Mouse (Mus musculus) limb, embryonic 11.5 days (tissue): Measurements from ENCODE around the gene Cd84. TPM values are rescaled to one million over a fixed set of nuclear protein-coding genes. Genes with fewer than 3 reads are reported as not detected.
"Not testable (repeated sequence)": the region's sequence is repeated elsewhere in the genome, so short reads cannot be mapped to it uniquely, and the experiment has no call there.

Experiments
- ATAC-seq: fragments of 200-750 bp; cut with Nextera tagmentation; 2 replicates; pipeline ENCODE4 v1.8.0; 2017; ENCODE audit warnings: low read depth; ENCODE audit not compliant: insufficient number of reproducible peaks, low FRiP score, low TSS enrichment
- DNase-seq: peaks from one replicate; pipeline ENCODE4 v3.0.0-alpha.2; 2015; ENCODE audit warnings: low spot score
- H3K27ac ChIP-seq: fragments of 300-500 bp; sonication (generic); replicated peaks from 2 replicates; pipeline ENCODE4 v1.5.1; 2014; ENCODE audit warnings: low read depth, mild to moderate bottlenecking, low read length
- H3K27me3 ChIP-seq: fragments of 300-500 bp; sonication (generic); 2 replicates; pipeline ENCODE4 v1.6.1; 2014; ENCODE audit warnings: mild to moderate bottlenecking, low read length, mixed read lengths; ENCODE audit not compliant: control insufficient read depth, insufficient read depth
- H3K36me3 ChIP-seq: fragments of 300-500 bp; sonication (generic); 2 replicates; pipeline ENCODE4 v1.6.1; 2014; ENCODE audit warnings: mild to moderate bottlenecking, low read length, moderate library complexity, mixed read lengths; ENCODE audit not compliant: control insufficient read depth, insufficient read depth
- H3K4me1 ChIP-seq: fragments of 300-500 bp; sonication (generic); 2 replicates; pipeline ENCODE4 v1.6.1; 2014; ENCODE audit warnings: low read length, mixed read lengths; ENCODE audit not compliant: control insufficient read depth, insufficient read depth
- H3K4me2 ChIP-seq: fragments of 300-500 bp; sonication (generic); 2 replicates; pipeline ENCODE4 v1.6.1; 2014; ENCODE audit warnings: low read depth, mild to moderate bottlenecking, moderate library complexity; ENCODE audit not compliant: severe bottlenecking
- H3K4me3 ChIP-seq: fragments of 300-500 bp; sonication (generic); 2 replicates; pipeline ENCODE4 v1.5.1; 2014; ENCODE audit warnings: low read depth, low read length
- H3K9ac ChIP-seq: fragments of 300-500 bp; sonication (generic); 2 replicates; pipeline ENCODE4 v1.6.1; 2014; ENCODE audit warnings: mild to moderate bottlenecking, low read length
- H3K9me3 ChIP-seq: fragments of 300-500 bp; sonication (generic); 2 replicates; pipeline ENCODE4 v1.6.1; 2016; ENCODE audit warnings: low read length; ENCODE audit not compliant: control insufficient read depth
- WGBS: fragments of 180-500 bp; shearing (Covaris S2); extraction: QIAGEN DNeasy Blood & Tissue Kit; methylation state at CpG from one replicate; pipeline ENCODE4 v1.1.7; 2014; 5-methylcytosine and 5-hydroxymethylcytosine counted together
- polyA plus RNA-seq: library from polyadenylated mRNA; unstranded; fragments of >200 nt; fragmentation: Nextera tagmentation; extraction: Ambion mirVana; gene quantifications from 2 replicates; pipeline ENCODE4 v1.2.1, GENCODE M21; 2014

Gene Cd84
- polyA plus RNA-seq, result 0.32 and 0.54 TPM in 2 replicates

- Histone ChIP-seq H3K27me3 (no peaks in the 10 kb centered on the region), H3K9me3 (no peaks in the 10 kb centered on the region), H3K9ac (no peak within 1 kb of the TSS), H3K4me2 (no peak within 1 kb of the TSS), H3K4me3 (no peak within 1 kb of the TSS), H3K4me1 (no peaks in the 10 kb centered on the region), H3K36me3 (no peaks in the 10 kb centered on the region), H3K27ac (no peak within 1 kb of the TSS)
- 91% methylated on average over 3 of the region's 3 CpGs for WGBS
- ATAC-seq, result no peak
- no peak for DNase-seq
Observed at GRCm38 (mm10) chr1:171839488-171839887, at the start of gene Cd84. Gene Cd84 (plus strand): TSS chr1:171839697.

- ATAC-seq (no peak), DNase-seq (no peak)
- Histone ChIP-seq H3K4me2 (no peak overlapping the region), H3K4me1 (no peaks in the 10 kb centered on the region), H3K27ac (no peak overlapping the region), H3K27me3 (no peaks in the 10 kb centered on the region), H3K9ac (no peak overlapping the region), H3K36me3 (no peaks in the 10 kb centered on the region), H3K9me3 (no peaks in the 10 kb centered on the region), H3K4me3 (no peak overlapping the region)
- 91% methylated on average over 3 of the region's 3 CpGs for WGBS
Observed at GRCm38 (mm10) chr1:171791491-171791890, 48.0 kb upstream of the Cd84 start.

- Histone ChIP-seq H3K9me3 (no peaks in the 10 kb centered on the region), H3K36me3 (no peaks in the 10 kb centered on the region), H3K27ac (no peak overlapping the region), H3K27me3 (no peaks in the 10 kb centered on the region), H3K4me2 (no peak overlapping the region), H3K4me1 (no peaks in the 10 kb centered on the region), H3K9ac (no peak overlapping the region), H3K4me3 (no peak overlapping the region)
- no peak for DNase-seq
- ATAC-seq, result no peak; the same call in 1 of the 2 replicates
- WGBS, result 68% methylated on average over 2 of the region's 2 CpGs
Observed at GRCm38 (mm10) chr1:171796185-171796584, 43.3 kb upstream of the Cd84 start.

DNA sequence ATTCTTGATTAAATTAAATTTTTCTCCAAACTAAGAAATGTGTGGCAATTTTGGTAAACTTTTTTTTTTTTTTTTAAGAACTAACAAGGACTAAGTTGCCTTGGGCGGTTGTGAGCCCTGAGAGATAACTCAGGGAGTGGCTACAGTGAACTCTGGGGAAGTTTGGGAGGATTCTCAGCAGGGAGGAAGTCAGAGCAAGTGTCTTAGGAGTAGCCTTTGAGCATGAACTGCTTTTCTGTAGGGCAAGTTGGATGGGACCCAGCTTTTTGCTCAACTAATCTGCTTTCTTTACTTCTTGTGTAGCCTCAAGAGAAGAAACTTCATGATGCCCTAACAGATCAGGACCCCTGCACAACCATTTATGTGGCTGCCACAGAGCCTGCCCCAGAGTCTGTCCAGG is 41.7 kb upstream of the Cd84 start:
- H3K9me3 ChIP-seq, result no peaks in the 10 kb centered on the region

GRCm38 (mm10) chr1:171799648-171800047 is 39.8 kb upstream of the Cd84 start:
- Histone ChIP-seq H3K4me1 (no peaks in the 10 kb centered on the region), H3K9ac (no peak overlapping the region), H3K36me3 (no peaks in the 10 kb centered on the region), H3K4me2 (no peak overlapping the region), H3K27ac (no peak overlapping the region), H3K4me3 (no peak overlapping the region), H3K9me3 (no peaks in the 10 kb centered on the region), H3K27me3 (no peaks in the 10 kb centered on the region)
- ATAC-seq (no peak), DNase-seq (no peak)
- 87% methylated on average over 4 of the region's 4 CpGs for WGBS

More for the DNA sequence above, 41.7 kb upstream of the Cd84 start:
- DNase-seq, result no peak
- Histone ChIP-seq H3K27ac (no peak overlapping the region), H3K36me3 (no peaks in the 10 kb centered on the region), H3K4me2 (no peak overlapping the region), H3K4me1 (no peaks in the 10 kb centered on the region), H3K27me3 (no peaks in the 10 kb centered on the region), H3K4me3 (no peak overlapping the region), H3K9ac (no peak overlapping the region)
- ATAC-seq, result no peak
- WGBS, result 65% methylated on average over 1 of the region's 1 CpGs

GRCm38 (mm10) chr1:171811048-171811447 is 28.4 kb upstream of the Cd84 start:
- H3K9me3 ChIP-seq, H3K9ac ChIP-seq, H3K4me1 ChIP-seq, DNase-seq, H3K27ac ChIP-seq, H3K4me2 ChIP-seq, ATAC-seq, H3K36me3 ChIP-seq, H3K4me3 ChIP-seq, H3K27me3 ChIP-seq: not testable (repeated sequence)
- WGBS, result 89% methylated on average over 1 of the region's 1 CpGs

GRCm38 (mm10) chr1:171815545-171816439 is 23.7 kb upstream of the Cd84 start:
- Histone ChIP-seq H3K4me1 (no peaks in the 10 kb centered on the region), H3K9ac (no peak overlapping the region), H3K27me3 (no peaks in the 10 kb centered on the region), H3K4me3 (no peak overlapping the region), H3K27ac (no peak overlapping the region), H3K36me3 (no peaks in the 10 kb centered on the region), H3K4me2 (no peak overlapping the region), H3K9me3 (no peaks in the 10 kb centered on the region)
- peak; percentile 86 for ATAC-seq
- DNase-seq, result peak; percentile 37
- WGBS, result 18% methylated on average over 8 of the region's 8 CpGs

- DNase-seq, result peak; percentile 7
- WGBS, result 82% methylated on average over 4 of the region's 4 CpGs
- H3K27me3 ChIP-seq, result no peaks in the 10 kb centered on the region
- H3K9ac ChIP-seq, result no peak overlapping the region
- no peaks in the 10 kb centered on the region for H3K36me3 ChIP-seq
- H3K4me1 ChIP-seq, result no peaks in the 10 kb centered on the region
- H3K4me3 ChIP-seq, result no peak overlapping the region
- H3K9me3 ChIP-seq, result no peaks in the 10 kb centered on the region
- ATAC-seq, result no peak
- H3K27ac ChIP-seq, result no peak overlapping the region
- no peak overlapping the region for H3K4me2 ChIP-seq
Observed at GRCm38 (mm10) chr1:171816991-171817390, 22.5 kb upstream of the Cd84 start.
